Mouse (Mus musculus) midbrain, embryonic 12.5 days (tissue): Measurements from ENCODE around the gene Ino80b. TPM values are rescaled to one million over a fixed set of nuclear protein-coding genes. Genes with fewer than 3 reads are reported as not detected.

Source experiments
- microRNA counts: library from miRNA; unstranded; fragments of <30 nt; microRNA quantifications from one replicate; lab custom pipeline; 2017
- microRNA-seq: library from miRNA; unstranded; fragments of <30 nt; microRNA quantifications from one replicate; pipeline ENCODE4, GENCODE M21; 2017
- polyA plus RNA-seq: library from polyadenylated mRNA; unstranded; fragments of >200 nt; fragmentation: Nextera tagmentation; extraction: Ambion mirVana; gene quantifications from 2 replicates; pipeline ENCODE4 v1.2.1, GENCODE M21; 2016

Gene Ino80b
- polyA plus RNA-seq, 1 experiment from 2014 or later: 19.4 TPM

MicroRNAs encoded within 50 kb of the gene (microRNA counts, 519-probe panel; counts per million panel counts)
- microRNA mmu-miR-3470a+mmu-miR-3470b (lab: Ali Mortazavi, UCI): not detected

Small RNA genes within 50 kb of the gene (microRNA-seq; reads per million reads assigned to microRNA genes)
- not detected for gene Mir3470a

Other genes starting within 250 kb of the Ino80b start
- gene Sema4f, start 185.7 kb downstream of the Ino80b start, polyA plus RNA-seq: 6.4 and 7.4 TPM in 2 replicates
- 0.09 and 0.12 TPM in 2 replicates for gene M1ap, start 178.5 kb downstream of the Ino80b start, polyA plus RNA-seq
- 5.8 and 8.3 TPM in 2 replicates for gene Dok1, start 92.0 kb downstream of the Ino80b start, polyA plus RNA-seq
- gene Loxl3, start 91.3 kb downstream of the Ino80b start, polyA plus RNA-seq: 11.0 and 14.7 TPM in 2 replicates
- gene Aup1, start 70.9 kb downstream of the Ino80b start, polyA plus RNA-seq: 150 and 159 TPM in 2 replicates
- 63.2 and 63.9 TPM in 2 replicates for gene Htra2, start 70.2 kb downstream of the Ino80b start, polyA plus RNA-seq
- gene Dqx1, start 67.6 kb downstream of the Ino80b start, polyA plus RNA-seq: 0.93 and 1.1 TPM in 2 replicates
- not detected in 2 replicates for gene Tlx2, start 55.1 kb downstream of the Ino80b start, polyA plus RNA-seq
- 41.2 and 42.2 TPM in 2 replicates for gene Pcgf1, start 47.6 kb downstream of the Ino80b start, polyA plus RNA-seq
- 0.45 TPM in 1 of 2 replicates, not detected in the other for gene Lbx2, start 39.1 kb downstream of the Ino80b start, polyA plus RNA-seq
- gene Ccdc142, start 23.8 kb downstream of the Ino80b start, polyA plus RNA-seq: 4.7 and 5.0 TPM in 2 replicates
- 3.9 and 4.3 TPM in 2 replicates for gene Gm42688, start 23.8 kb downstream of the Ino80b start, polyA plus RNA-seq
- gene Mrpl53, start 16.4 kb downstream of the Ino80b start, polyA plus RNA-seq: 122 and 129 TPM in 2 replicates
- gene Mogs, start 9.9 kb downstream of the Ino80b start, polyA plus RNA-seq: 34.9 and 42.6 TPM in 2 replicates
- gene Wbp1, start 3.9 kb downstream of the Ino80b start, polyA plus RNA-seq: 210 and 223 TPM in 2 replicates
- 31.9 and 39.5 TPM in 2 replicates for gene Rtkn, start 10.0 kb upstream of the Ino80b start, polyA plus RNA-seq
- gene Wdr54, start 31.0 kb upstream of the Ino80b start, polyA plus RNA-seq: 11.2 and 13.3 TPM in 2 replicates
- 2.6 and 2.7 TPM in 2 replicates for gene 1700003E16Rik, start 31.0 kb upstream of the Ino80b start, polyA plus RNA-seq
- 148 and 156 TPM in 2 replicates for gene Dctn1, start 40.5 kb upstream of the Ino80b start, polyA plus RNA-seq
- gene Slc4a5, start 94.4 kb upstream of the Ino80b start, polyA plus RNA-seq: 0.52 and 0.62 TPM in 2 replicates
- gene Mthfd2, start 200.5 kb upstream of the Ino80b start, polyA plus RNA-seq: 33.0 and 37.3 TPM in 2 replicates
- 56.6 and 58.0 TPM in 2 replicates for gene Mob1a, start 200.6 kb upstream of the Ino80b start, polyA plus RNA-seq
- 93.7 and 102 TPM in 2 replicates for gene Bola3, start 223.7 kb upstream of the Ino80b start, polyA plus RNA-seq